ENCODE assay signal across 24 mouse cellular contexts in genomic region chr7:140220375-140220774, GRCm38 (mm10). TPM values are rescaled to one million over a fixed set of nuclear protein-coding genes. Genes with fewer than 3 reads are reported as not detected.
DNase-seq lines count a peak whose midpoint lies in the region; ATAC-seq and TF ChIP-seq lines count a peak whose summit lies in the region.
"Had no signal": no experiment of that assay in that cellular context is flagged by ENCODE, and none has a peak within 500 bp of the region (broad histone marks: within the 10 kb centered on the region; RNA-seq: fewer than 3 reads in every experiment).

No protein-coding gene starts in this region.

- H3K4me2 ChIP-seq in heart, embryonic 11.5 days = no peak overlapping the region
- no peak overlapping the region for H3K4me2 ChIP-seq in intestine, embryonic 14.5 days (ENCODE audit: low read length)
- H3K4me2 ChIP-seq in intestine, postnatal 0 days (replicated peaks; ENCODE audit: low read depth) = no peak overlapping the region

- no peak for TF ChIP-seq CTCF in intestine, postnatal 0 days (IDR thresholded peaks at IDR 0.05; ENCODE audit: low read depth)
- TF ChIP-seq CTCF in bone marrow, adult 2 months (IDR thresholded peaks at IDR 0.05; ENCODE audit: control insufficient read depth, insufficient read depth, low read length) = no peak

- DNase-seq in heart, adult 11 months = peak; percentile 86
- DNase-seq in intestine, embryonic 14.5 days (ENCODE audit: low spot score) = peak; percentile 33
- DNase-seq in thymus, postnatal 4 days = peak; percentile 3
- no peak for DNase-seq in thymus, postnatal 10 days (ENCODE audit: low spot score in 2 of 2)
- no peak for DNase-seq in kidney, adult 8-10 months
- DNase-seq: adrenal gland, adult 2 months; adrenal gland, adult 8-10 months; adrenal gland, postnatal 10 days; adrenal gland, postnatal 14 days; adrenal gland, postnatal 25 days; adrenal gland, postnatal 36 days; B cell, adult 2 months; cerebellum, adult 11 months; cerebellum, adult 11-12 months; cerebellum, adult 18-20 months had no signal

- no peaks in the 10 kb centered on the region for H3K4me1 ChIP-seq in heart, embryonic 11.5 days (ENCODE audit: control insufficient read depth, insufficient read depth, low read length)
- H3K4me1 ChIP-seq in intestine, embryonic 14.5 days (replicated peaks; ENCODE audit: control insufficient read depth, insufficient read depth, low read length) = no peaks in the 10 kb centered on the region
- no peaks in the 10 kb centered on the region for H3K4me1 ChIP-seq in intestine, postnatal 0 days (replicated peaks; ENCODE audit: control insufficient read depth, insufficient read depth, low read length)
- H3K4me1 ChIP-seq in bone marrow, adult 2 months (ENCODE audit: control insufficient read depth, insufficient read depth, low read length) = no peaks in the 10 kb centered on the region

- TF ChIP-seq POLR2A in bone marrow, adult 2 months (IDR thresholded peaks at IDR 0.05; ENCODE audit: borderline replicate concordance, control insufficient read depth, low read depth, low read length) = no peak

- no peak overlapping the region for H3K9ac ChIP-seq in heart, embryonic 11.5 days (ENCODE audit: low read depth, low read length)
- H3K9ac ChIP-seq in intestine, embryonic 14.5 days (ENCODE audit: low read length) = no peak overlapping the region
- no peak overlapping the region for H3K9ac ChIP-seq in intestine, postnatal 0 days (ENCODE audit: low read depth, low read length)

- WGBS in heart, embryonic 11.5 days (ENCODE audit: insufficient replicate concordance) = 71% methylated on average over 4 of the region's 4 CpGs
- WGBS in intestine, embryonic 14.5 days = 95% methylated on average over 4 of the region's 4 CpGs
- WGBS in intestine, postnatal 0 days = 79% methylated on average over 4 of the region's 4 CpGs
- WGBS in bone marrow, adult 2 months = 78% methylated on average over 4 of the region's 4 CpGs

- ATAC-seq in heart, embryonic 11.5 days (replicated peaks; ENCODE audit: insufficient number of reproducible peaks, low FRiP score, low TSS enrichment) = no peak
- ATAC-seq in intestine, embryonic 14.5 days (replicated peaks; ENCODE audit: low FRiP score, low TSS enrichment, low read depth) = no peak
- ATAC-seq in intestine, postnatal 0 days = no peak
- ATAC-seq: activated CD4-positive, CD25-positive, alpha-beta regulatory T cell, adult 4 months; CD4-positive, CD25-positive, alpha-beta regulatory T cell, adult 4 months; Patski had no signal

- no peak overlapping the region for H3K27ac ChIP-seq in heart, embryonic 11.5 days (ENCODE audit: low read depth, low read length)
- H3K27ac ChIP-seq in intestine, embryonic 14.5 days (ENCODE audit: low read depth) = no peak overlapping the region
- H3K27ac ChIP-seq in intestine, postnatal 0 days (ENCODE audit: low read depth, low read length) = no peak overlapping the region
- 0 out of 2 replicates have a peak overlapping the region, but pooled peaks have one; percentile 7 for H3K27ac ChIP-seq in bone marrow, adult 2 months (ENCODE audit: control insufficient read depth, insufficient read depth, low read depth, low read length, poor library complexity)

- no peaks in the 10 kb centered on the region for H3K36me3 ChIP-seq in heart, embryonic 11.5 days (ENCODE audit: control insufficient read depth, insufficient read depth, low read length)
- no peaks in the 10 kb centered on the region for H3K36me3 ChIP-seq in intestine, embryonic 14.5 days (ENCODE audit: control insufficient read depth, insufficient read depth, low read length)
- no peaks in the 10 kb centered on the region for H3K36me3 ChIP-seq in intestine, postnatal 0 days (ENCODE audit: control insufficient read depth, insufficient read depth)
- H3K36me3 ChIP-seq: G1E had no signal

- H3K4me3 ChIP-seq in heart, embryonic 11.5 days (ENCODE audit: low read depth, low read length) = no peak overlapping the region
- H3K4me3 ChIP-seq in intestine, embryonic 14.5 days (ENCODE audit: low read depth, low read length) = no peak overlapping the region
- H3K4me3 ChIP-seq in intestine, postnatal 0 days (ENCODE audit: low read depth, low read length) = no peak overlapping the region
- no peak overlapping the region for H3K4me3 ChIP-seq in bone marrow, adult 2 months (replicated peaks; ENCODE audit: control insufficient read depth, low read depth, low read length)

- no peaks in the 10 kb centered on the region for H3K9me3 ChIP-seq in heart, embryonic 11.5 days (replicated peaks; ENCODE audit: control insufficient read depth, low read length)
- no peaks in the 10 kb centered on the region for H3K9me3 ChIP-seq in intestine, embryonic 14.5 days (ENCODE audit: control insufficient read depth, low read length)
- no peaks in the 10 kb centered on the region for H3K9me3 ChIP-seq in intestine, postnatal 0 days (ENCODE audit: control insufficient read depth)
- H3K9me3 ChIP-seq: G1E had no signal

- H3K27me3 ChIP-seq in heart, embryonic 11.5 days (ENCODE audit: control insufficient read depth, insufficient read depth, low read length) = no peaks in the 10 kb centered on the region
- no peaks in the 10 kb centered on the region for H3K27me3 ChIP-seq in intestine, embryonic 14.5 days (replicated peaks; ENCODE audit: control insufficient read depth, insufficient read depth, low read length)
- H3K27me3 ChIP-seq in intestine, postnatal 0 days (replicated peaks; ENCODE audit: control insufficient read depth, insufficient read depth, low read length) = no peaks in the 10 kb centered on the region

RNA-seq across cellular contexts. Expression of gene Cd163l1, which starts 2.3 kb away (rescaled TPM):
- not detected in 2 replicates for polyA plus RNA-seq in heart, embryonic 11.5 days (2014; fragmentation: Nextera tagmentation; extraction: Ambion mirVana)
- 0.07 TPM in 1 of 2 replicates, not detected in the other for polyA plus RNA-seq in intestine, embryonic 14.5 days (2014; fragmentation: Nextera tagmentation; extraction: Ambion mirVana)
- 0.16 and 0.22 TPM in 2 replicates for polyA plus RNA-seq in intestine, postnatal 0 days (2015; fragmentation: Nextera tagmentation; extraction: Ambion mirVana)
- 0.31 and 0.82 TPM in 2 replicates for polyA plus RNA-seq in bone marrow, adult 2 months (2011; ENCODE audit: insufficient read depth, insufficient read length, low replicate concordance, missing spikeins)
- polyA plus RNA-seq: adrenal gland, adult 2 months; brain, embryonic 14.5 days; C2C12; CD4-positive, CD25-positive, alpha-beta regulatory T cell, adult 4 months; G1E; Patski had no signal

RNA-seq across cellular contexts. Expression of gene Olfr524, which starts 14.6 kb away (rescaled TPM):
- not detected in 2 replicates for polyA plus RNA-seq in heart, embryonic 11.5 days (2014; fragmentation: Nextera tagmentation; extraction: Ambion mirVana)
- polyA plus RNA-seq in intestine, embryonic 14.5 days (2014; fragmentation: Nextera tagmentation; extraction: Ambion mirVana) = not detected in 2 replicates
- polyA plus RNA-seq in intestine, postnatal 0 days (2015; fragmentation: Nextera tagmentation; extraction: Ambion mirVana) = not detected in 2 replicates
- not detected in 2 replicates for polyA plus RNA-seq in bone marrow, adult 2 months (2011; ENCODE audit: insufficient read depth, insufficient read length, low replicate concordance, missing spikeins)
- polyA plus RNA-seq: adrenal gland, adult 2 months; brain, embryonic 14.5 days; C2C12; CD4-positive, CD25-positive, alpha-beta regulatory T cell, adult 4 months; G1E; Patski had no signal

RNA-seq across cellular contexts. Expression of gene 5830411N06Rik, which starts 26.7 kb away (rescaled TPM):
- not detected in 2 replicates for polyA plus RNA-seq in heart, embryonic 11.5 days (2014; fragmentation: Nextera tagmentation; extraction: Ambion mirVana)
- polyA plus RNA-seq in intestine, embryonic 14.5 days (2014; fragmentation: Nextera tagmentation; extraction: Ambion mirVana) = not detected in 2 replicates
- polyA plus RNA-seq in intestine, postnatal 0 days (2015; fragmentation: Nextera tagmentation; extraction: Ambion mirVana) = not detected in 2 replicates
- polyA plus RNA-seq in bone marrow, adult 2 months (2011; ENCODE audit: insufficient read depth, insufficient read length, low replicate concordance, missing spikeins) = 0.47 and 1.2 TPM in 2 replicates
- polyA plus RNA-seq: adrenal gland, adult 2 months; brain, embryonic 14.5 days; C2C12; G1E; Patski had no signal

RNA-seq across cellular contexts. Expression of gene Olfr523, which starts 47.4 kb away (rescaled TPM):
- polyA plus RNA-seq in heart, embryonic 11.5 days (2014; fragmentation: Nextera tagmentation; extraction: Ambion mirVana) = not detected in 2 replicates
- not detected in 2 replicates for polyA plus RNA-seq in intestine, embryonic 14.5 days (2014; fragmentation: Nextera tagmentation; extraction: Ambion mirVana)
- polyA plus RNA-seq in intestine, postnatal 0 days (2015; fragmentation: Nextera tagmentation; extraction: Ambion mirVana) = not detected in 2 replicates
- not detected in 2 replicates for polyA plus RNA-seq in bone marrow, adult 2 months (2011; ENCODE audit: insufficient read depth, insufficient read length, low replicate concordance, missing spikeins)
- polyA plus RNA-seq: activated CD4-positive, CD25-positive, alpha-beta regulatory T cell, adult 4 months; adrenal gland, adult 2 months; brain, embryonic 14.5 days; C2C12; CD4-positive, CD25-positive, alpha-beta regulatory T cell, adult 4 months; G1E; Patski had no signal

RNA-seq across cellular contexts. Expression of gene Olfr522, which starts 55.8 kb away (rescaled TPM):
- polyA plus RNA-seq in heart, embryonic 11.5 days (2014; fragmentation: Nextera tagmentation; extraction: Ambion mirVana) = not detected in 2 replicates
- not detected in 2 replicates for polyA plus RNA-seq in intestine, embryonic 14.5 days (2014; fragmentation: Nextera tagmentation; extraction: Ambion mirVana)
- not detected in 2 replicates for polyA plus RNA-seq in intestine, postnatal 0 days (2015; fragmentation: Nextera tagmentation; extraction: Ambion mirVana)
- polyA plus RNA-seq in bone marrow, adult 2 months (2011; ENCODE audit: insufficient read depth, insufficient read length, low replicate concordance, missing spikeins) = not detected in 2 replicates
- polyA plus RNA-seq: activated CD4-positive, CD25-positive, alpha-beta regulatory T cell, adult 4 months; adrenal gland, adult 2 months; brain, embryonic 14.5 days; C2C12; CD4-positive, CD25-positive, alpha-beta regulatory T cell, adult 4 months; G1E; Patski had no signal

Comparison
In these comparisons a context has a peak if more than half of its experiments do, and no peak if none do; other contexts are left out.
1. DNase-seq: peak in heart, adult 11 months (single experiment), intestine, embryonic 14.5 days (single experiment) and thymus, postnatal 4 days (single experiment); none in thymus, postnatal 10 days (0 of 2) and kidney, adult 8-10 months (0 of 2).